Mouse (Mus musculus): ENCODE measurements around the gene Smyd3. TPM values are rescaled to one million over a fixed set of nuclear protein-coding genes. Genes with fewer than 3 reads are reported as not detected.

The Smyd3 gene
- polyA plus RNA-seq, 1 experiment from 2014 or later, result 13.7 TPM

DNA sequence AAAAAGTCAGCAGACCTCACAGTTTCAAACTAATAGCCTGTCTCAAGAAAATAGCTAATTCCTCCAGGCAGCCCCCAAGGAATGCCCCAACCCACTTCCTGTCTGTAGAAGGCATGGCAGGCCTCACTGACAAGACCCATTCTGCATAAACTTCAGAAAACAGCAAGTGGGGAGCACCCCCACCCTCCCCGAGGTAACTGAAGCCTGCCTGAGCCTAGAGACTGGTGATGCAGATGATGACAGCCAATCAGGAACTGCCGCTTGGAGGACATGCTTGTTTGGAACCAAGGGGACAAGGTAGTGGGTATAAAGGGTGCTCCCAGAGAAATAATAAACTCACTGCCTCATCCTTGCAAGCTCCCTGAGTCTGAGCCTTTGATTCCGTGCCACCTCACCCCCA is 288.3 kb downstream of the Smyd3 start:
- no peaks in the 10 kb centered on the region; the same call in 1 of the 2 replicates for H3K27me3 ChIP-seq
- no peaks in the 10 kb centered on the region for H3K9me3 ChIP-seq (replicated peaks)
- H3K4me1 ChIP-seq, result peaks cover 4% of the 10 kb centered on the region
- no peak overlapping the region for H3K27ac ChIP-seq
- H3K9ac ChIP-seq, result no peak overlapping the region
- 75% methylated on average over 3 of the region's 3 CpGs for WGBS
- H3K4me3 ChIP-seq, result no peak overlapping the region
- ATAC-seq, result no peak
- no peaks in the 10 kb centered on the region for H3K36me3 ChIP-seq (ENCODE audit: poor library complexity, severe bottlenecking)
- no peak overlapping the region for H3K4me2 ChIP-seq

DNA sequence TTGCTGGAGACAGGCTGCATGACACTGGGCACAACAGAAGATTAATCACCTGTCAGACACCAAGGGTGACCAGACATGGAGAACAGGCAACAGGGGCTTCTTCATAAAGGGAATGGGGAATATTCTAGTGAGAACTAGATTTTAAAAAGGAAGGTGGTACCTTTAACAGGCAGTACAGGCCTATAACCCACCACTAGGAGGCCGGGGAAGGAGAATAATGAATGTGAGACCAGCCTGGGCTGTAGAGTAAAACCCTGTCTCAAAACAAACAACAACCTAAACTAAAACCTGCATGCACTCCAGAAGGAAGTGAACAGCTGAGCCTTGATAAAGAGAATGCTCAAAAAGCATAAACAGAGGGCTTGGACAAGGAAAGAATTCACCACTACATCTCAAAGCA is 297.6 kb downstream of the Smyd3 start:
- Histone ChIP-seq H3K27ac (no peak overlapping the region), H3K27me3 (no peaks in the 10 kb centered on the region), H3K9me3 (replicated peaks) (no peaks in the 10 kb centered on the region), H3K4me3 (no peak overlapping the region), H3K4me2 (no peak overlapping the region), H3K36me3 (ENCODE audit: poor library complexity, severe bottlenecking) (no peaks in the 10 kb centered on the region), H3K4me1 (peaks cover 11% of the 10 kb centered on the region; the same call in 1 of the 2 replicates), H3K9ac (no peak overlapping the region)
- ATAC-seq, result no peak
- WGBS, result 50% methylated on average over 1 of the region's 1 CpGs

DNA sequence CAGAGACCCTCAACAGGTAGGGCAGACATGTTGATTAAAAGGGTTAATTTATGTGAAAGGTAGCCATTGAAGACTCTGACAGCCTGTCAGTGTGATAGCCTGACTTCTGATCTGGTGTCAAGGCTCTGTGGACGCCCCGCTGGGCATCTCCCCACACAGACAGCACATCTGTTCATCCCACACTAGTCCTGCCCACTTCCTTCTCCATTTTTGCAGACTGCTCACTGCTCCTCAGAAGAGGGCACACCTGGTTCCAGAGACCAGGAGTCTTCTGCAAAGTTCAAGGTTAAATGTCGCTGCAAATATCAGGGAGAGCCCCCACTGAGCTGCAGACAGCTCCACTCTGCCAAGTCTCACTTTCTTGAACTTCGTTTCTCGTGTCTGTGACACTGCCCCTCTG is 299.8 kb downstream of the Smyd3 start:
- no peaks in the 10 kb centered on the region for H3K9me3 ChIP-seq (replicated peaks)
- peaks cover 11% of the 10 kb centered on the region; the same call in 1 of the 2 replicates for H3K4me1 ChIP-seq
- no peaks in the 10 kb centered on the region for H3K27me3 ChIP-seq
- WGBS, result 60% methylated on average over 5 of the region's 5 CpGs
- no peak overlapping the region for H3K4me3 ChIP-seq
- no peaks in the 10 kb centered on the region for H3K36me3 ChIP-seq (ENCODE audit: poor library complexity, severe bottlenecking)
- H3K9ac ChIP-seq, result no peak overlapping the region
- no peak overlapping the region for H3K4me2 ChIP-seq
- H3K27ac ChIP-seq, result no peak overlapping the region
- ATAC-seq, result no peak

DNA sequence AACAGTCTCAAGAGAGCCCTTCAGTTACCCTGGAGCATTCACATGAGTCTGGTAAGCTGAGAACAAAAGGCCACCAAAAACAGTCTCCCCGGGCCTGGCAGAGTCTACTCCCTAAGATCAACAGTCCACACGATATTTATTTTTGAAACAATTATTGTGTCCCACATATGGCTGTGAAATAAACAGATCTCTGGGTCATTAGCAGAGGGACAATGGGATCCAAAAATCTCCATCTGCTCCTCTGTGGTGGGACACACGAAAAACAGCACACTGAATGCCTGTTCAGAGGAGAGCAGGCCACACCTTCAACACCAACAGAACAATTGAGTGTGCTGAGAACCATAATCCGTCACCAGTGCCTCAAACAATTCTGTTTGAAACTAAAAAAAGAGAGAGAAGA is 300.8 kb downstream of the Smyd3 start:
- H3K4me2 ChIP-seq, result no peak overlapping the region
- peaks cover 11% of the 10 kb centered on the region; the same call in 1 of the 2 replicates for H3K4me1 ChIP-seq
- 7% methylated on average over 4 of the region's 4 CpGs for WGBS
- no peaks in the 10 kb centered on the region for H3K9me3 ChIP-seq (replicated peaks)
- H3K27me3 ChIP-seq, result no peaks in the 10 kb centered on the region
- no peak overlapping the region for H3K4me3 ChIP-seq
- no peaks in the 10 kb centered on the region for H3K36me3 ChIP-seq (ENCODE audit: poor library complexity, severe bottlenecking)
- no peak overlapping the region for H3K27ac ChIP-seq
- H3K9ac ChIP-seq, result no peak overlapping the region
- no peak for ATAC-seq

DNA sequence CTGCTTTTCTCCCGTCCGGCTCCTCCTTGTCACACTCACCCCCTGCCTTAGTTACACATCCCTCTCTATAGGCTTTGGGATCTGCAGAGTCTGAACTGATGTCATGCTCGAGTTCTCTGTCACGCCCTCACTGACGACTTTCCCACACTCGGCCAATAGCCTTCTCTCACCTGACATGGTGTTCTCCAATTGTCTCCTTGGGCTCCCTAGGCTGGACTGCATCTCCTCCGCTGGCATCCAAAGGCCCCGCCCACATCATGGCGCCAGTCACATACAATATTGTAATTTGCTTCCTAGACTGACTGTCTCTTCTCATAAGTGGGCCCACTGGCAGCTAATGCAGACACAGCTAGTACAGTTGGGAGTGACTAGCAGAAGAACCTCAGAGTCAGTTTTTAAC is 304.5 kb downstream of the Smyd3 start:
- no peak overlapping the region for H3K27ac ChIP-seq
- H3K27me3 ChIP-seq, result no peaks in the 10 kb centered on the region
- ATAC-seq, result no peak
- no peak overlapping the region for H3K4me2 ChIP-seq
- no peaks in the 10 kb centered on the region for H3K36me3 ChIP-seq (ENCODE audit: poor library complexity, severe bottlenecking)
- no peak overlapping the region for H3K9ac ChIP-seq
- no peak overlapping the region for H3K4me3 ChIP-seq
- peaks cover 15% of the 10 kb centered on the region for H3K4me1 ChIP-seq
- no peaks in the 10 kb centered on the region for H3K9me3 ChIP-seq (replicated peaks)
- 85% methylated on average over 9 of the region's 9 CpGs for WGBS

DNA sequence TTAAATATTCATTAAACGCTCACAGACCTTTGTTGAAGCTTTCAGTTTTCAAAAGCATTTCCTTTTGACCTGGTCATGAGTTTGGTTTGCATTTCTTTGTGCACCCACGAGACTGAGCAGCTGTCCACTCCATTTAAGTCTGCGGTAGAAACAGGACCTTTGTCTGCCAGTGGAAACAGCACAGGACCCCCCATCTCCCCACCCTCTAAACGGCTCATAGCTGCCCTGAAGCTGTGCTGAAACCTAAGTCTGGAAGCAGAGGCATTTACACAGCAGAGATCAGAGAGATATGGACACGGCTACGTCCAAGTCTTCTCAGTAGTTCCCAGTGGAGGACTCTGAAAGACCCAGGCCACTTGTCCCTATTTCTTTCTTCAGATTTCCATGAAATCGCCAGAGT is 305.5 kb downstream of the Smyd3 start:
- 59% methylated on average over 7 of the region's 7 CpGs for WGBS
- Histone ChIP-seq H3K27ac (no peak overlapping the region), H3K4me3 (no peak overlapping the region), H3K9me3 (replicated peaks) (no peaks in the 10 kb centered on the region), H3K36me3 (ENCODE audit: poor library complexity, severe bottlenecking) (no peaks in the 10 kb centered on the region), H3K4me1 (peaks cover 17% of the 10 kb centered on the region), H3K4me2 (no peak overlapping the region), H3K9ac (no peak overlapping the region), H3K27me3 (0 out of 2 replicates have a peak, but pooled peaks cover 1% of the 10 kb centered on the region)
- ATAC-seq, result no peak

DNA sequence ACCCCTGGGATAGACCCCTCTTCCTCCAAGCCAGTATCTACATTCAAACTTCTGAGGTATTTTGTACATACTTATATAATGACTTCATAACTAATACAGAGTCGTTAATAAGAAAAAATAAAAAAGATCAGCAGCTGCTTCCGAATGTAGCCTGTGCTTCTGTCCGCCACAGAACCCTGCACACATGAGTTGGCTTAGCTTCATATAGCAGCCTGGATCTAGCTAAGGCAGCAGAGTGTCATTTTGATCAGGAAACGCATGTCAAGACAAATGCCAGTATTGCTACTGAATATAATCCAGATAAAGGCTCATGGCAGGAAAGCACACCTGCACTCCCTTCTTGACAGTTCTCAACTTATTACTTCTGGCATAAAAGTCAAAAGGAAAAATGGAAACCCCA is 306.5 kb downstream of the Smyd3 start:
- H3K4me2 ChIP-seq, result no peak overlapping the region
- ATAC-seq, result no peak
- no peaks in the 10 kb centered on the region for H3K9me3 ChIP-seq (replicated peaks)
- WGBS, result 94% methylated on average over 4 of the region's 4 CpGs
- H3K27ac ChIP-seq, result no peak overlapping the region
- H3K36me3 ChIP-seq (ENCODE audit: poor library complexity, severe bottlenecking), result no peaks in the 10 kb centered on the region
- H3K4me3 ChIP-seq, result no peak overlapping the region
- H3K4me1 ChIP-seq, result peaks cover 10% of the 10 kb centered on the region
- H3K27me3 ChIP-seq, result 0 out of 2 replicates have a peak, but pooled peaks cover 4% of the 10 kb centered on the region
- H3K9ac ChIP-seq, result no peak overlapping the region

DNA sequence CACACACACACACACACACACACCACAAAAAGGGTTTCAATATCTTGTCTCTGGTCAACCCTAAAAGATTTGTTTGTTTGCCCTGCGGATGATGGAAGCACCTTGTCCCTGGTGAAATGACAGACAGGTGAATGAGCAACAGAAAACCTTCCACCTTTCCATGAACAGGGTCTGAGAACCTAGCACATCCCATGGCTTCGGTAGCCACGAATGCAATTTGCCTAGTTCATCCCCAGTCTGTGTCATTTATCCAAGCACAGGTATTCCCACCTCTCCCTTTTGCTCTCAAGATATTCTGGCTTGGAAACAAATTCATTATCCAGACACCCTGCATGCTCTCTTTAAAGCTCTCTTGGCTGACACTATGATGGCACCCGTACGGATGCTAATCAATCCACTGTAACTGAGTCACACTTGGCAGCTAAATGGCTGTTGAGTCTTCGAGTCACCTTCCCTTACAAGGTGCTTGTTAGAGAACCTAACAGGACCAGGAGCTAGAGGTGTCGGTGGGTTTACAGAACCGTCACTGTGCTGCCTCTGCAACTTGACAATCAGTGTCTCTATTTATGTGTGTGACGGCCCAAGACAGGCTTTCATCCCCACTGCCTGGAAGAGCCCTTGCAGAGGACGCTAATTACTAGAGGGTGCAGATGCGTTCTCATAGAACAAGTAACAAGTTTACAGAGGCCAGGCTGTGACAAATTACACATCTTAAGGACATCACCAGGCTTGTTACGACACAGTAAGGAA is 309.8 kb downstream of the Smyd3 start:
- 0 out of 2 replicates have a peak, but pooled peaks cover 7% of the 10 kb centered on the region for H3K27me3 ChIP-seq
- H3K4me2 ChIP-seq, result no peak overlapping the region
- H3K4me1 ChIP-seq, result peaks cover 16% of the 10 kb centered on the region
- no peak overlapping the region for H3K27ac ChIP-seq
- 55% methylated on average over 12 of the region's 12 CpGs for WGBS
- no peaks in the 10 kb centered on the region for H3K36me3 ChIP-seq (ENCODE audit: poor library complexity, severe bottlenecking)
- no peak overlapping the region for H3K9ac ChIP-seq
- H3K9me3 ChIP-seq (replicated peaks), result no peaks in the 10 kb centered on the region
- no peak for ATAC-seq
- H3K4me3 ChIP-seq, result no peak overlapping the region

DNA sequence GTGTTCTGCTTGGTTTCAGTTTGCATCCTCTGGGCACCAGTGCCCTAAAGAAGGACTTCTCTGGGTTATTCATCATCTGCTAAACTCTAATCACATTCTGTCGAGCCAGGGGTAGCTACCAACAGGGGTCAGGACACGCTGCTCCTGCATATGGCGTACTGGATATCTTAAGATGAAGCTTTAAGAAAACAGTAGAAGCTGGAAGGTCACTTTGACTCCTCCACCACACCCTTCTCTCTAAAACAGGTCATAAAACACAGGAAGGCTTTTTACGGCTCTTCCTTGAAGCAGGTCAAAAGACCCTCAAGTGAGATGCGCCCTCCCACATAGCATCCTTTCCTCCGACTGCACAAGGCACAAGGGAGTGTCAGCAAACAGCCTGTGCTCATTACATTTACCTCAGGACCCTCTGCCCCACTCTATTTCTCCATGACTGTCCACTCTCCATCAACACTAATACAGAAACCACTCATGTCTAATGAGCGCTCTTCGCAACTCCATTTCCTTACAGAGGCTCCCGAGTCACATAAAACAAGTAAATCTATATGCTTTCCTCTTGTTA is 310.6 kb downstream of the Smyd3 start:
- Histone ChIP-seq H3K9ac (no peak overlapping the region), H3K27ac (no peak overlapping the region), H3K9me3 (replicated peaks) (no peaks in the 10 kb centered on the region), H3K27me3 (0 out of 2 replicates have a peak, but pooled peaks cover 7% of the 10 kb centered on the region), H3K4me1 (peaks cover 16% of the 10 kb centered on the region), H3K36me3 (ENCODE audit: poor library complexity, severe bottlenecking) (no peaks in the 10 kb centered on the region), H3K4me3 (no peak overlapping the region), H3K4me2 (no peak overlapping the region)
- ATAC-seq, result no peak
- WGBS, result 86% methylated on average over 9 of the region's 9 CpGs

DNA sequence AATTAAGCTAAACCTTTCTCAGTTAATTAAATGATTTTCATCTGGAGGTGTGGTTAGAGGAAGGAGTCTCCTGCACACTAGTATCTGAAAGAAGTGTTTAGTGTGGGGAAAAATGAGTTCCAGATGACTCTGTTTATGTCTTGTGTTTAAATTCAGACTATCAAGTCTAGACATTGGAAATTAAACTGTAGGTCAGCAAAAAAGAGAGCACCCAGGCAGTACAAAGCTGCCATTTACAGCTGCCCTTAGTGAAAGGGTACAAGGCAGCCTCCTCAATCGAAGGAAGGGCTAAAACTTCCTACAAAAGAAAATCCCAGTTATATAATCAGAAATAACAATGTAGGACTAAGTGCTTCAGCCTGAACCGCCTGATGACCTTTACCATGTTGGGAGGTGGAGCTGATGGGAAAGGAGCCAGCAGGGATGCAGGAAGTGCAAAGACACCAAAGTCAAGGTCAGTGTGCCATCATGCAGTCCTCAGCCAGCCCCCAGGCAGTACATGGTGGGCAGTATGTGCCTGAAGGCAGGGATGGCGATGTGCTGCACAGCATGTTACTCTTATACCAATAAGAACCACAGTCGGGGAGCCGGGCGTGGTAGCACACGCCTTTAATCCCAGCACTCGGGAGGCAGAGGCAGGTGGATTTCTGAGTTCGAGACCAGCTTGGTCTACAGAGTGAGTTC is 319.2 kb downstream of the Smyd3 start:
- no peak for ATAC-seq
- Histone ChIP-seq H3K27me3 (no peaks in the 10 kb centered on the region), H3K4me3 (no peak overlapping the region), H3K9ac (no peak overlapping the region), H3K36me3 (ENCODE audit: poor library complexity, severe bottlenecking) (no peaks in the 10 kb centered on the region), H3K4me1 (peaks cover 3% of the 10 kb centered on the region; the same call in 1 of the 2 replicates), H3K27ac (no peak overlapping the region), H3K9me3 (replicated peaks) (no peaks in the 10 kb centered on the region), H3K4me2 (no peak overlapping the region)
- 80% methylated on average over 9 of the region's 9 CpGs for WGBS

DNA sequence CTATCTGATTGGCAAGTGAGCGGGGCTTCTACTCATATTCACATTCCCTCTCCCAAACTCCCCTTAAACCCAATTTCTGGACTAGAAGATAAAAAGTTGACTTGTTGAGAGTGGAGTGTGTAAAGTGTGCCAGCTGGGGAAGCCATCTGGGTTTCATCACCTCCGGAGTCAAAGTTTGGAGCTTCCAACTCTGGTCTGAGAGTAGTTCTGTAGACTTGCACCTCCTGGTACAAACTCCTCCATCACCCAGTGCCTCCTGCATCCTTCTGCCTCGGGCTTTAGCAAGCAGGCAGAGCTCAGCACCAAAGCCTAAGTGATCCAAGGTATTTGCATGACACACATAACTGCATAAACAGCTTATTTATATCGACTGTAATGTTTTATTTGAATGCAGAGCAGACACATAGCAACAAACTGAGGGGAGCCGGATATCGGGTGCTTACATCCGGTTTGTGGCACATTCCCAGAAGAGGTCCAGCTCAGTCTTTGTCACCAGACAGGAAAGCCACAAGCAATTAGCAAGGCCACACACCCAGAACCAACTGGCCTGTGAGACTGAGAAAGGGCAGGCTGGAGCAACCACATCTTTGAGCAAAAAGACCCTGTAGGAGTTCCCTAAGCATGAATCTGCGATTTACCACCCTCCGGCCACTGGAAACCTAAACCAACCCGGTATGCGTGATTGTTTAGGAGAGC is 319.9 kb downstream of the Smyd3 start:
- WGBS, result 46% methylated on average over 11 of the region's 11 CpGs
- no peaks in the 10 kb centered on the region for H3K27me3 ChIP-seq
- peaks cover 3% of the 10 kb centered on the region; the same call in 1 of the 2 replicates for H3K4me1 ChIP-seq
- H3K4me2 ChIP-seq, result no peak overlapping the region
- no peaks in the 10 kb centered on the region for H3K9me3 ChIP-seq (replicated peaks)
- H3K9ac ChIP-seq, result no peak overlapping the region
- ATAC-seq, result no peak
- H3K4me3 ChIP-seq, result no peak overlapping the region
- H3K36me3 ChIP-seq (ENCODE audit: poor library complexity, severe bottlenecking), result no peaks in the 10 kb centered on the region
- no peak overlapping the region for H3K27ac ChIP-seq

DNA sequence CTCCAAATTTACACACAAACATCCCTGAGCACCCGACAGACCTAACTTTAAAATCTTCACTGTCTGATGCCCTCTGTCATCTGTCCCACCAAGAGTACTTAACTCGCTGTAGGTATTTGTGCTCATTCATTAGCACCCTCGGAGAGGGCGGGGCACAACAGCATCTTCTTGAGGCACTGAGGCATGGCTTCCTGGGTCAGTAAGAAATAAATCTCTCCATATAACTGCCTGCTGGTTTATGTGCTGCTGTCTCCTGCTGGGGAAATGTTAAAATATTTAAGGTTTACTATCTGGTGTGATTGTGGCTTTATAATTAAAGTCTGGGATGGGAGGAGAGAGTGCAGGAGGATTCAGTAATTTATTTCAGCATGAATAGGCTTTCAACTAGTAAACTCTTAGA is 320.7 kb downstream of the Smyd3 start:
- Histone ChIP-seq H3K9me3 (replicated peaks) (no peaks in the 10 kb centered on the region), H3K27ac (no peak overlapping the region), H3K4me1 (peaks cover 3% of the 10 kb centered on the region; the same call in 1 of the 2 replicates), H3K4me3 (no peak overlapping the region), H3K27me3 (no peaks in the 10 kb centered on the region), H3K36me3 (ENCODE audit: poor library complexity, severe bottlenecking) (no peaks in the 10 kb centered on the region), H3K4me2 (no peak overlapping the region), H3K9ac (no peak overlapping the region)
- no peak for ATAC-seq
- WGBS, result 59% methylated on average over 4 of the region's 4 CpGs

Data from forebrain, embryonic 13.5 days (tissue).